8 mouse cellular contexts compared by ENCODE assay signal in the genomic region with DNA sequence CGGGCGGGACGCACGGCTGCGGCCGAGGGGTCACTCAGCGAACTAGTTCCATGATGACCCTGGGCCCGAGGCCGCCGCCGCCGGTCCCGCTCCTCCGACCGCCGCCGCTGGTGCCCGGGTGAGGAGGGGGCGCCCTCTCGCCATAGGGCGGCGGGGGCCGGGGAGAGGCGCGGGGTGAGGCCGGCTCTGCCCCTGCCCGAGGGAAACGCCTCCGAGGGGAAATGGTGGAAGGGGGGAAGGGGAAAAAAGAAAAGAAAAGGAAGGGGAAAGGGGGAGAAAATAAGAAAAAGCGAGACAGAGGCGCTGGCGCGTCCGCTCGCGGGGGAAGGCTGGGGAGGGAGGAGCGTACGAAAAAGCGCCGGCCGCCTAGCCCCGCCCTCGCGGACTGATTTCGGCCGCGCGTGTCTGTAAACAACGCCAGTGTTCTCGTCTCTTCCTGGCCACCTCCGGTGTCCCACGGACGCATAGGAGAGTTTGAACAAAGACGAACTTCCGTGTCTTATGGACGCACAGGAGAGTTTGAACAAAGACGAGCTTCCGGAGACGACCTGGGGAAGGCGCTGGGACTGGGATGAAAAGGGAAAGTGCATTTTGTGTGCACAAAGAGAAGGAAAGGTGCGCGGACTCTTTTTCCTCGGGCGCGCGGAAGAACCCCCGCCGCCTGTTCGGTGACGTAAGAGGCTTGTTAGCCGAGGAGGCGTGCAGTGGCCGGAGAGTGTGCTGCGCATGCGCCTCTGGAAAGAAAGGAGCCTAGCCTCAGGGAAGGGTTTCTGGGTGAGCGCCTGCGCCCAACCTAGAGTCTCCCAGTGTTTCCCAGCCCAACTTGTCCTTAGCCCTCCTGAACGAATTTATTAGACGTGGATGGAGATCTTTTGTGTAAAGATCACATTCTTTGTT. TPM values are rescaled to one million over a fixed set of nuclear protein-coding genes. Genes with fewer than 3 reads are reported as not detected.
DNase-seq lines count a peak whose midpoint lies in the region; ATAC-seq lines count a peak whose summit lies in the region.

A gene (minus strand): TSS at position 387 of the 897 bp plus-strand sequence.
A gene (plus strand): TSS at position 410 of the 897 bp plus-strand sequence.

- H3K27ac ChIP-seq in forebrain, embryonic 10.5 days, result peak within 1 kb of the TSS; percentile 98
- H3K27ac ChIP-seq in heart, embryonic 16.5 days (ENCODE audit: low read length), result peak within 1 kb of the TSS; percentile 91
- peak within 1 kb of the TSS; percentile 95 for H3K27ac ChIP-seq in liver, embryonic 15.5 days (replicated peaks)
- peak within 1 kb of the TSS; percentile 81 for H3K27ac ChIP-seq in neural tube, embryonic 12.5 days

- WGBS in forebrain, embryonic 10.5 days, result under 1% methylated on average over 79 of the region's 79 CpGs
- WGBS in heart, embryonic 16.5 days, result under 1% methylated on average over 79 of the region's 79 CpGs
- WGBS in liver, embryonic 15.5 days (ENCODE audit: insufficient replicate concordance), result under 1% methylated on average over 79 of the region's 79 CpGs
- WGBS in neural tube, embryonic 12.5 days, result under 1% methylated on average over 79 of the region's 79 CpGs

- peak within 1 kb of the TSS; percentile 92 for H3K4me2 ChIP-seq in heart, embryonic 16.5 days (ENCODE audit: low read depth, low read length)
- peak within 1 kb of the TSS; percentile 61 for H3K4me2 ChIP-seq in liver, embryonic 15.5 days
- H3K4me2 ChIP-seq in neural tube, embryonic 12.5 days (replicated peaks), result peak within 1 kb of the TSS; percentile 85

- DNase-seq in CD8-positive naive resting alpha-beta T cell, adult 2 months (ENCODE audit: low read depth in 2 of 2, low spot score in 2 of 2), result peak; percentile 92 to 96
- DNase-seq in c-Kit-positive CD71-negative TER-119-negative erythroid progenitor cells, embryonic 14.5 days (ENCODE audit: low read depth), result peak; percentile 90
- DNase-seq in forebrain, embryonic 10.5 days (ENCODE audit: extremely low spot score, low spot score), result peak; percentile 94
- DNase-seq in kidney, postnatal 36 days, result peak; percentile 95 to 97
- DNase-seq in telencephalon, adult 2 months (ENCODE audit: low read depth, low spot score), result peak; percentile 96

- peak within 1 kb of the TSS; percentile 98 for H3K9ac ChIP-seq in heart, embryonic 16.5 days (ENCODE audit: low read length)
- H3K9ac ChIP-seq in liver, embryonic 15.5 days, result peak within 1 kb of the TSS; percentile 96
- peak within 1 kb of the TSS; percentile 97 for H3K9ac ChIP-seq in neural tube, embryonic 12.5 days

- peak; percentile 95 for ATAC-seq in heart, embryonic 16.5 days (replicated peaks; ENCODE audit: extremely low read depth, insufficient read depth, low FRiP score)
- peak; percentile 96 for ATAC-seq in liver, embryonic 15.5 days (ENCODE audit: insufficient read depth)
- ATAC-seq in neural tube, embryonic 12.5 days (ENCODE audit: low FRiP score, low read depth), result peak; percentile 97

- peak within 1 kb of the TSS; percentile 88 for H3K4me3 ChIP-seq in forebrain, embryonic 10.5 days
- H3K4me3 ChIP-seq in heart, embryonic 16.5 days (ENCODE audit: low read length), result peak within 1 kb of the TSS; percentile 96
- peak within 1 kb of the TSS; percentile 91 for H3K4me3 ChIP-seq in liver, embryonic 15.5 days (replicated peaks)
- H3K4me3 ChIP-seq in neural tube, embryonic 12.5 days, result peak within 1 kb of the TSS; percentile 92

- H3K9me3 ChIP-seq in forebrain, embryonic 10.5 days, result no peaks in the 10 kb centered on the region
- no peaks in the 10 kb centered on the region for H3K9me3 ChIP-seq in heart, embryonic 16.5 days (replicated peaks; ENCODE audit: control insufficient read depth, low read length)
- no peaks in the 10 kb centered on the region for H3K9me3 ChIP-seq in liver, embryonic 15.5 days (replicated peaks)
- H3K9me3 ChIP-seq in neural tube, embryonic 12.5 days, result no peaks in the 10 kb centered on the region

- H3K4me1 ChIP-seq in forebrain, embryonic 10.5 days, result peaks cover 33% of the 10 kb centered on the region
- H3K4me1 ChIP-seq in heart, embryonic 16.5 days (ENCODE audit: control insufficient read depth, insufficient read depth, low read length), result peaks cover 16% of the 10 kb centered on the region
- H3K4me1 ChIP-seq in liver, embryonic 15.5 days (replicated peaks), result peaks cover 26% of the 10 kb centered on the region
- peaks cover 11% of the 10 kb centered on the region; the same call in 1 of the 2 replicates for H3K4me1 ChIP-seq in neural tube, embryonic 12.5 days

- H3K36me3 ChIP-seq in forebrain, embryonic 10.5 days (replicated peaks), result peaks cover 10% of the 10 kb centered on the region
- H3K36me3 ChIP-seq in heart, embryonic 16.5 days (ENCODE audit: control insufficient read depth, insufficient read depth), result peaks cover 5% of the 10 kb centered on the region; the same call in 1 of the 2 replicates
- H3K36me3 ChIP-seq in liver, embryonic 15.5 days (replicated peaks), result peaks cover 8% of the 10 kb centered on the region
- H3K36me3 ChIP-seq in neural tube, embryonic 12.5 days, result peaks cover 3% of the 10 kb centered on the region; the same call in 1 of the 2 replicates

- no peaks in the 10 kb centered on the region for H3K27me3 ChIP-seq in forebrain, embryonic 10.5 days (ENCODE audit: poor library complexity, severe bottlenecking)
- H3K27me3 ChIP-seq in heart, embryonic 16.5 days (ENCODE audit: control insufficient read depth, insufficient read depth, low read length), result no peaks in the 10 kb centered on the region
- H3K27me3 ChIP-seq in liver, embryonic 15.5 days, result no peaks in the 10 kb centered on the region
- H3K27me3 ChIP-seq in neural tube, embryonic 12.5 days (replicated peaks), result no peaks in the 10 kb centered on the region

RNA-seq across cellular contexts. Expression of the first gene that starts in this region (rescaled TPM):
- 107 and 108 TPM in 2 replicates for polyA plus RNA-seq in forebrain, embryonic 10.5 days (2016; fragmentation: Nextera tagmentation; extraction: Ambion mirVana)
- polyA plus RNA-seq in heart, embryonic 16.5 days (2015; fragmentation: Nextera tagmentation; extraction: Ambion mirVana), result 79.2 and 84.1 TPM in 2 replicates
- 33.1 and 34.9 TPM in 2 replicates for polyA plus RNA-seq in liver, embryonic 15.5 days (2015; fragmentation: Nextera tagmentation; extraction: Ambion mirVana)
- polyA plus RNA-seq in neural tube, embryonic 12.5 days (2016; fragmentation: Nextera tagmentation; extraction: Ambion mirVana), result 143 and 165 TPM in 2 replicates

RNA-seq across cellular contexts. Expression of the second gene that starts in this region (rescaled TPM):
- polyA plus RNA-seq in forebrain, embryonic 10.5 days (2016; fragmentation: Nextera tagmentation; extraction: Ambion mirVana), result 1.1 and 1.6 TPM in 2 replicates
- 1.4 and 2.0 TPM in 2 replicates for polyA plus RNA-seq in heart, embryonic 16.5 days (2015; fragmentation: Nextera tagmentation; extraction: Ambion mirVana)
- polyA plus RNA-seq in liver, embryonic 15.5 days (2015; fragmentation: Nextera tagmentation; extraction: Ambion mirVana), result 1.1 and 1.3 TPM in 2 replicates
- 1.2 and 2.0 TPM in 2 replicates for polyA plus RNA-seq in neural tube, embryonic 12.5 days (2016; fragmentation: Nextera tagmentation; extraction: Ambion mirVana)

Comparison
In these comparisons a context has a peak if more than half of its experiments do, and no peak if none do; other contexts are left out.
1. Peak in every context shown above with its lines: DNase-seq, ATAC-seq, H3K4me3 ChIP-seq and H3K27ac ChIP-seq.